Mouse (Mus musculus): Measurements from ENCODE around the gene Btg2. TPM values are rescaled to one million over a fixed set of nuclear protein-coding genes. Genes with fewer than 3 reads are reported as not detected.

Gene Btg2
- polyA plus RNA-seq, 1 experiment: 13.9 TPM

GRCm38 (mm10) chr1:134061915-134062314 lies 17.0 kb downstream of the Btg2 start:
- Histone ChIP-seq H3K9me3 (no peaks in the 10 kb centered on the region), H3K27me3 (replicated peaks) (peaks cover 19% of the 10 kb centered on the region), H3K4me1 (peaks cover 89% of the 10 kb centered on the region), H3K36me3 (replicated peaks; ENCODE audit: low read length) (no peaks in the 10 kb centered on the region), H3K4me3 (replicated peaks) (no peak overlapping the region)
- no peak for TF ChIP-seq GATA1 (IDR thresholded peaks at IDR 0.05; ENCODE audit: borderline replicate concordance, low read length)
- no peak for TF ChIP-seq FLI1 (IDR thresholded peaks at IDR 0.05; ENCODE audit: low read length)

- Histone ChIP-seq H3K4me3 (replicated peaks) (peak overlapping the region; percentile 91), H3K27me3 (replicated peaks) (peaks cover 23% of the 10 kb centered on the region), H3K36me3 (replicated peaks; ENCODE audit: low read length) (no peaks in the 10 kb centered on the region), H3K4me1 (peaks cover 86% of the 10 kb centered on the region), H3K9me3 (no peaks in the 10 kb centered on the region)
- TF ChIP-seq GATA1 (IDR thresholded peaks at IDR 0.05; ENCODE audit: borderline replicate concordance, low read length) (no peak), FLI1 (IDR thresholded peaks at IDR 0.05; ENCODE audit: low read length) (no peak)
These were observed 17.9 kb downstream of the Btg2 start for GRCm38 (mm10) chr1:134060849-134061569.

- Histone ChIP-seq H3K4me1 (peaks cover 86% of the 10 kb centered on the region), H3K4me3 (replicated peaks) (peak overlapping the region; percentile 91), H3K36me3 (replicated peaks; ENCODE audit: low read length) (no peaks in the 10 kb centered on the region), H3K9me3 (no peaks in the 10 kb centered on the region), H3K27me3 (replicated peaks) (peaks cover 27% of the 10 kb centered on the region)
- no peak for TF ChIP-seq FLI1 (IDR thresholded peaks at IDR 0.05; ENCODE audit: low read length)
- TF ChIP-seq GATA1 (IDR thresholded peaks at IDR 0.05; ENCODE audit: borderline replicate concordance, low read length): no peak
These were observed 18.9 kb downstream of the Btg2 start for GRCm38 (mm10) chr1:134059739-134060695.

GRCm38 (mm10) chr1:134058870-134059269 lies 20.1 kb downstream of the Btg2 start:
- no peak for TF ChIP-seq GATA1 (IDR thresholded peaks at IDR 0.05; ENCODE audit: borderline replicate concordance, low read length)
- no peak for TF ChIP-seq FLI1 (IDR thresholded peaks at IDR 0.05; ENCODE audit: low read length)
- no peak overlapping the region for H3K4me3 ChIP-seq (replicated peaks)
- peaks cover 86% of the 10 kb centered on the region for H3K4me1 ChIP-seq
- no peaks in the 10 kb centered on the region for H3K9me3 ChIP-seq
- no peaks in the 10 kb centered on the region for H3K36me3 ChIP-seq (replicated peaks; ENCODE audit: low read length)
- peaks cover 23% of the 10 kb centered on the region for H3K27me3 ChIP-seq (replicated peaks)

GRCm38 (mm10) chr1:134057736-134058135 lies 21.2 kb downstream of the Btg2 start:
- no peak overlapping the region for H3K4me3 ChIP-seq (replicated peaks)
- H3K9me3 ChIP-seq: no peaks in the 10 kb centered on the region
- peaks cover 84% of the 10 kb centered on the region for H3K4me1 ChIP-seq
- H3K36me3 ChIP-seq (replicated peaks; ENCODE audit: low read length): no peaks in the 10 kb centered on the region
- H3K27me3 ChIP-seq (replicated peaks): peaks cover 23% of the 10 kb centered on the region
- no peak for TF ChIP-seq FLI1 (IDR thresholded peaks at IDR 0.05; ENCODE audit: low read length)
- no peak for TF ChIP-seq GATA1 (IDR thresholded peaks at IDR 0.05; ENCODE audit: borderline replicate concordance, low read length)

GRCm38 (mm10) chr1:134056285-134056684 lies 22.6 kb downstream of the Btg2 start:
- H3K4me3 ChIP-seq (replicated peaks): no peak overlapping the region
- no peaks in the 10 kb centered on the region for H3K9me3 ChIP-seq
- H3K4me1 ChIP-seq: peaks cover 71% of the 10 kb centered on the region
- no peaks in the 10 kb centered on the region for H3K36me3 ChIP-seq (replicated peaks; ENCODE audit: low read length)
- no peak for TF ChIP-seq FLI1 (IDR thresholded peaks at IDR 0.05; ENCODE audit: low read length)
- TF ChIP-seq GATA1 (IDR thresholded peaks at IDR 0.05; ENCODE audit: borderline replicate concordance, low read length): no peak
- peaks cover 22% of the 10 kb centered on the region for H3K27me3 ChIP-seq (replicated peaks)

- Histone ChIP-seq H3K4me1 (peaks cover 71% of the 10 kb centered on the region), H3K27me3 (replicated peaks) (peaks cover 20% of the 10 kb centered on the region), H3K36me3 (replicated peaks; ENCODE audit: low read length) (no peaks in the 10 kb centered on the region), H3K9me3 (no peaks in the 10 kb centered on the region), H3K4me3 (replicated peaks) (no peak overlapping the region)
- TF ChIP-seq GATA1 (IDR thresholded peaks at IDR 0.05; ENCODE audit: borderline replicate concordance, low read length): no peak
- no peak for TF ChIP-seq FLI1 (IDR thresholded peaks at IDR 0.05; ENCODE audit: low read length)
These were observed 23.2 kb downstream of the Btg2 start for GRCm38 (mm10) chr1:134055666-134056245.

- Histone ChIP-seq H3K9me3 (no peaks in the 10 kb centered on the region), H3K4me1 (peaks cover 71% of the 10 kb centered on the region), H3K4me3 (replicated peaks) (no peak overlapping the region), H3K27me3 (replicated peaks) (peaks cover 24% of the 10 kb centered on the region), H3K36me3 (replicated peaks; ENCODE audit: low read length) (no peaks in the 10 kb centered on the region)
- no peak for TF ChIP-seq FLI1 (IDR thresholded peaks at IDR 0.05; ENCODE audit: low read length)
- TF ChIP-seq GATA1 (IDR thresholded peaks at IDR 0.05; ENCODE audit: borderline replicate concordance, low read length): no peak
These were observed 23.9 kb downstream of the Btg2 start for GRCm38 (mm10) chr1:134055058-134055457.

GRCm38 (mm10) chr1:134053207-134053606 lies 25.7 kb downstream of the Btg2 start:
- peaks cover 25% of the 10 kb centered on the region for H3K27me3 ChIP-seq (replicated peaks)

More at GRCm38 (mm10) chr1:134053207-134053606, 25.7 kb downstream of the Btg2 start:
- Histone ChIP-seq H3K4me3 (replicated peaks) (no peak overlapping the region), H3K9me3 (no peaks in the 10 kb centered on the region), H3K4me1 (peaks cover 66% of the 10 kb centered on the region), H3K36me3 (replicated peaks; ENCODE audit: low read length) (no peaks in the 10 kb centered on the region)
- TF ChIP-seq GATA1 (IDR thresholded peaks at IDR 0.05; ENCODE audit: borderline replicate concordance, low read length) (no peak), FLI1 (IDR thresholded peaks at IDR 0.05; ENCODE audit: low read length) (no peak)
